In the genomic region with DNA sequence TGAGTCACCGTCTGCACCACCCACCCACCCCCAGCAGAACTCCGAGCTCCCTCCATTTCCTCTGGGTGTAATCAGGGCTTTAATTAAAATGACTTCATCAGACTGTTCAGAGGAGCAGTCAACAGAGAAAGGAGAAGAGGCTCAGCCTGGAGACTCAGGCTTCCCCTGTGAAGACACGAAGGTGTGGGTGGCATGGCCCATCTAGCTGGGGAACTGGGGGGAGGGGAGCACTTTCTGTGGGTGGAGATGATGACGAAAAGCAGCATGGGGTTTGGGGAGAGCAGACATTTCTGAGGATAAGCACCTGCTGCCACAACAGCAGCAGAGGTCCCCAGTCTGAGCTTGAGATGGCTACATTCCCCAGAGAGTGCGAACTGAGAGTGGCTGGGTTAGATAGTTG, we compare ENCODE assay signal across 22 mouse cellular contexts. TPM values are rescaled to one million over a fixed set of nuclear protein-coding genes. Genes with fewer than 3 reads are reported as not detected.
DNase-seq lines count a peak whose midpoint lies in the region; TF ChIP-seq lines count a peak whose summit lies in the region.
"Had no signal": no experiment of that assay in that cellular context is flagged by ENCODE, and none has a peak within 500 bp of the region (broad histone marks: within the 10 kb centered on the region; RNA-seq: fewer than 3 reads in every experiment).

No protein-coding gene starts in this region.

- TF ChIP-seq CTCF in olfactory bulb, adult 2 months (IDR thresholded peaks at IDR 0.05; ENCODE audit: insufficient read depth, low read depth, low read length) = no peak

- no peak overlapping the region for H3K4me3 ChIP-seq in olfactory bulb, adult 2 months (ENCODE audit: insufficient read depth, low read depth, low read length)
- H3K4me3 ChIP-seq: embryonic facial prominence, embryonic 10.5 days; embryonic facial prominence, embryonic 12.5 days; forebrain, embryonic 13.5 days; forebrain, embryonic 15.5 days had no signal

- H3K4me1 ChIP-seq in olfactory bulb, adult 2 months (ENCODE audit: control insufficient read depth, insufficient read depth, low read length) = peaks cover 13% of the 10 kb centered on the region
- H3K4me1 ChIP-seq: embryonic facial prominence, embryonic 10.5 days; embryonic facial prominence, embryonic 12.5 days; forebrain, embryonic 13.5 days; forebrain, embryonic 15.5 days had no signal

- peak; percentile 53 for DNase-seq in left cerebral cortex, adult 11 months (ENCODE audit: low spot score)
- DNase-seq in left cerebral cortex, adult 8-10 months (ENCODE audit: low spot score in 2 of 2) = no peak
- peak; percentile 60 for DNase-seq in right cerebral cortex, adult 18-20 months
- no peak for DNase-seq in right cerebral cortex, postnatal 4 days
- peak; percentile 43 for DNase-seq in right cerebral cortex, postnatal 14 days
- no peak for DNase-seq in right cerebral cortex, postnatal 25 days
- no peak for DNase-seq in urinary bladder, postnatal 4 days (ENCODE audit: low spot score in 2 of 2)
- DNase-seq: adrenal gland, adult 2 months; adrenal gland, postnatal 10 days; adrenal gland, postnatal 25 days; cerebellum, adult 11-12 months; cerebellum, adult 2 months; cerebellum, adult 9-10 months; cerebellum, postnatal 10 days; cerebellum, postnatal 25 days had no signal

- no peak for TF ChIP-seq POLR2A in olfactory bulb, adult 2 months (IDR thresholded peaks at IDR 0.05; ENCODE audit: insufficient read depth, low read depth, low read length)

- 23% methylated on average over 5 of the region's 5 CpGs for WGBS in olfactory bulb, adult 2 months

- peak overlapping the region; percentile 88 for H3K27ac ChIP-seq in olfactory bulb, adult 2 months (ENCODE audit: insufficient read depth, low read depth, low read length)
- H3K27ac ChIP-seq: embryonic facial prominence, embryonic 10.5 days; embryonic facial prominence, embryonic 12.5 days; forebrain, embryonic 13.5 days; forebrain, embryonic 15.5 days had no signal

RNA-seq across cellular contexts. Expression of gene D430019H16Rik, which starts 10.1 kb away (rescaled TPM):
- total RNA-seq in left cerebral cortex, adult 8-10 months (2022) = 10 to 100 TPM; 76.3 to 85.8 (median 82.5) TPM
- polyA plus RNA-seq in olfactory bulb, adult 2 months (2012; ENCODE audit: insufficient read depth, insufficient read length, low replicate concordance, missing spikeins) = not detected in 2 replicates
- total RNA-seq: MEL had no signal
- polyA plus RNA-seq: C2C12 had no signal

Comparison
In these comparisons a context has a peak if more than half of its experiments do, and no peak if none do; other contexts are left out.
1. DNase-seq: peak in left cerebral cortex, adult 11 months (single experiment), right cerebral cortex, adult 18-20 months (single experiment) and right cerebral cortex, postnatal 14 days (single experiment); none in left cerebral cortex, adult 8-10 months (0 of 2), right cerebral cortex, postnatal 4 days (single experiment), right cerebral cortex, postnatal 25 days (single experiment) and urinary bladder, postnatal 4 days (0 of 2).